Mouse (Mus musculus) ES-E14 (cell line): ENCODE results near the gene Ube2n.

Source experiments
- CHD2 ChIP-seq: IDR thresholded peaks from 2 replicates; pipeline ENCODE4 v1.6.1; 2014; ENCODE audit warnings: mild to moderate bottlenecking, low read depth, low read length, inconsistent platforms
- MAFK ChIP-seq: IDR thresholded peaks from 2 replicates; pipeline ENCODE4 v1.6.1; 2014; ENCODE audit warnings: mild to moderate bottlenecking, low read depth, low read length, inconsistent platforms; ENCODE audit not compliant: insufficient read depth
- ZNF384 ChIP-seq: IDR thresholded peaks from 2 replicates; pipeline ENCODE4 v1.6.1; 2012; ENCODE audit warnings: low read depth, low read length, inconsistent platforms

DNA sequence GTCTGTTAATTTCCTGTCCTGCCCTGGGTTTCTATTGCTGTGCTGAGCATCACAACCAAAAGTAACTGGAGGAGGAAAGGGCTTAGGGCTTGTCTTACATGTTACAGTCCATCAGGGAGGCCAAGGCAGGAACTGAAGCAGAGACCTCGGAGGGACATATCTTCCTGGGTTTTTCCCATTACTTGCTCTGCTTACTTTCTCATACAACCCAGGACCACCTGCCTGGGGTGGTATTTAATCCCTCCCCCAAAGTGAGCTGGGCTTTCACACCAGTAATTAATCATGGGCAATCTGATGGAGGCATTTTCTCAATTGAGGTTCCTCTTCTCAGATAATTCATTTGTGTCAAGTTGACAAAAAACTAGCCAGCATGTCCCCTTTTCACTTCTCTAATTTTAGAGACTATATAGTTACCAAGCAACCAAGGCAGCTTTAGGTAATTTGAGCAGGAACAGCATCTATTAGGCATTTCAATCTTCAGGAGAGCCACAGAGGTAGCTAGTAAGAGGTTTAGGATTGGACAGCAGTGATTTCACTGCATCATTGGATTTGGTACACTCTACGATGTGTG lies 15.7 kb downstream of the Ube2n start:
- no peak for TF ChIP-seq CHD2
- TF ChIP-seq MAFK: no peak
- no peak for TF ChIP-seq ZNF384
